Mouse (Mus musculus): ENCODE results near the gene Cracr2b.

DNA sequence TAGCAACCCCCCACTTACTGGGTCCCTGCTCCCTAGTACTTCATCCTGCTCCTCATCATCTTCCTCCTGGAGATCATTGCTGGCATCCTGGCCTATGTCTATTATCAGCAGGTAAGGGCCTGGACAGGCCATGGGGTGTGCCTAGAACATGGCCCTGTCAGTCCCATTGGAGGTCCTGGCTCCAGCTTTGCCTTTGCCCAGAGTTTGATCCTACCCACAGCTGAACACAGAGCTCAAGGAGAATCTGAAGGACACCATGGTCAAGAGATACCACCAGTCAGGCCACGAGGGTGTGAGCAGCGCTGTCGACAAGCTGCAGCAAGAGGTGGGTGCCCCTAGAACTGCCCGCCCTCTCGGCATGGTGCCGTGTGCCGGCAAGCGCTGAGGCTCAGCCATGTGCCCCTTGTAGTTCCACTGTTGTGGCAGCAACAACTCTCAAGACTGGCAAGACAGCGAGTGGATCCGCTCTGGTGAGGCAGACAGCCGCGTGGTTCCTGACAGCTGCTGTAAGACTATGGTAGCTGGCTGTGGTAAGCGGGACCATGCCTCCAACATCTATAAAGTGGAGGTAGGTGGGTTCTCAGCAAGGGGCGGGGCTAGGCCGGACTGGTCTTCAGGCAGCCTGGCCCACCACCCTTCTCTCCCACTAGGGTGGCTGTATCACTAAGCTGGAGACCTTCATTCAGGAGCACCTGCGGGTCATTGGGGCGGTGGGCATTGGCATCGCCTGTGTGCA, 9.2 kb downstream of the Cracr2b start:
- TF ChIP-seq POLR2A (IDR thresholded peaks at IDR 0.05; ENCODE audit: borderline replicate concordance, extremely low read depth, insufficient read depth, insufficient read length, poor library complexity, severe bottlenecking) (no peak), CTCF (IDR thresholded peaks at IDR 0.05; ENCODE audit: borderline replicate concordance, extremely low read depth, insufficient read depth, insufficient read length) (no peak)

Data from brain, embryonic 14.5 days (tissue).